Mouse (Mus musculus) hindbrain, embryonic 14.5 days (tissue): Measurements from ENCODE around the gene Rbfox2. TPM values are rescaled to one million over a fixed set of nuclear protein-coding genes. Genes with fewer than 3 reads are reported as not detected.

Experiments used
- ATAC-seq: fragments of 200-750 bp; cut with Nextera tagmentation; 2 replicates; pipeline ENCODE4 v1.8.0; 2017; ENCODE audit warnings: moderate number of reproducible peaks, mild to moderate bottlenecking, moderate TSS enrichment, moderate library complexity; ENCODE audit not compliant: low FRiP score
- DNase-seq: peaks from one replicate; pipeline ENCODE4 v3.0.0-alpha.2; 2015; ENCODE audit warnings: low spot score
- H3K27ac ChIP-seq: fragments of 300-500 bp; sonication (generic); 2 replicates; pipeline ENCODE4 v1.5.1; 2014; ENCODE audit warnings: mild to moderate bottlenecking, moderate library complexity
- H3K27me3 ChIP-seq: fragments of 300-500 bp; sonication (generic); 2 replicates; pipeline ENCODE4 v1.6.1; 2014; ENCODE audit warnings: mild to moderate bottlenecking, low read length, mixed read lengths; ENCODE audit not compliant: control insufficient read depth, insufficient read depth
- H3K36me3 ChIP-seq: fragments of 300-500 bp; sonication (generic); replicated peaks from 2 replicates; pipeline ENCODE4 v1.6.1; 2014; ENCODE audit not compliant: control insufficient read depth, insufficient read depth
- H3K4me1 ChIP-seq: fragments of 300-500 bp; sonication (generic); replicated peaks from 2 replicates; pipeline ENCODE4 v1.6.1; 2014; ENCODE audit warnings: antibody characterized with exemption, low read length, mixed read lengths; ENCODE audit not compliant: control insufficient read depth, insufficient read depth
- H3K4me2 ChIP-seq: fragments of 300-500 bp; sonication (generic); replicated peaks from 2 replicates; pipeline ENCODE4 v1.6.1; 2014; ENCODE audit warnings: mild to moderate bottlenecking, moderate library complexity
- H3K4me3 ChIP-seq: fragments of 300-500 bp; sonication (generic); replicated peaks from 2 replicates; pipeline ENCODE4 v1.5.1; 2014; ENCODE audit warnings: mild to moderate bottlenecking, low read length
- H3K9ac ChIP-seq: fragments of 300-500 bp; sonication (generic); 2 replicates; pipeline ENCODE4 v1.6.1; 2014
- H3K9me3 ChIP-seq: fragments of 300-500 bp; sonication (generic); 2 replicates; pipeline ENCODE4 v1.6.1; 2016; ENCODE audit warnings: low read length; ENCODE audit not compliant: control insufficient read depth
- WGBS: fragments of 180-500 bp; shearing (Covaris S2); extraction: QIAGEN DNeasy Blood & Tissue Kit; methylation state at CpG from one replicate; pipeline ENCODE4 v1.1.7; 2014; 5-methylcytosine and 5-hydroxymethylcytosine counted together
- polyA plus RNA-seq: library from polyadenylated mRNA; unstranded; fragments of >200 nt; fragmentation: Nextera tagmentation; extraction: Ambion mirVana; gene quantifications from 2 replicates; pipeline ENCODE4 v1.2.1, GENCODE M21; 2014

Gene Rbfox2
- polyA plus RNA-seq, 1 experiment from 2014 or later, result 154 TPM

GRCm38 (mm10) chr15:77182800-77183199 is 124.0 kb downstream of the Rbfox2 start:
- ATAC-seq, result no peak
- Histone ChIP-seq H3K4me1 (peaks cover 4% of the 10 kb centered on the region; the same call in 1 of the 2 replicates), H3K9ac (no peak overlapping the region), H3K27ac (no peak overlapping the region), H3K9me3 (no peaks in the 10 kb centered on the region), H3K4me2 (no peak overlapping the region), H3K27me3 (no peaks in the 10 kb centered on the region), H3K36me3 (no peaks in the 10 kb centered on the region), H3K4me3 (no peak overlapping the region)
- 68% methylated on average over 5 of the region's 5 CpGs for WGBS
- DNase-seq, result no peak

- no peak overlapping the region for H3K4me3 ChIP-seq
- no peak for ATAC-seq
These were observed 132.8 kb downstream of the Rbfox2 start for GRCm38 (mm10) chr15:77174018-77174417.

DNA sequence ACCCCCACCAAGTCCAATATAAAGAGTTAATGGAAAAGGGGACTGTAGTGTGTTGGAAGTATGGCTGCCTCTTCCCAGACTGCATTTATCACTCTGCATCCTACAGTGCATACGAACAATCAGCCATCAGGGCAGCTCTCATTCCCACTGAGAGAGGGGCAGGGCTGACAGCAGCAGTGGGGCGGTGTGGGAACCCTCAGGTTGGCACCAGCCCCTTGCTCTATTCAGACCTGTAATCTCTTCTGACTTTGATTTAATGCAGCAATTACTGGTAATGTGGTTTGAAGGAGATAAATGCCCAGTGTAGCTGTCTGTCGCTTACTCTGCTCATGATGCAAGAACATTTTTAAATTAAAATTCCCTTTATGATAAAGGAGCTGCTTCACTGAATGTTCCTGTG is 134.4 kb downstream of the Rbfox2 start:
- 31% methylated on average over 3 of the region's 3 CpGs for WGBS
- peaks cover 2% of the 10 kb centered on the region; the same call in 1 of the 2 replicates for H3K4me1 ChIP-seq
- no peak overlapping the region for H3K4me2 ChIP-seq
- no peaks in the 10 kb centered on the region for H3K9me3 ChIP-seq
- no peak overlapping the region for H3K4me3 ChIP-seq
- DNase-seq, result peak; percentile 35
- H3K27me3 ChIP-seq, result no peaks in the 10 kb centered on the region
- ATAC-seq, result peak; percentile 72; the same call in 1 of the 2 replicates
- no peak overlapping the region for H3K9ac ChIP-seq
- H3K27ac ChIP-seq, result no peak overlapping the region
- no peaks in the 10 kb centered on the region for H3K36me3 ChIP-seq

More at GRCm38 (mm10) chr15:77174018-77174417, 132.8 kb downstream of the Rbfox2 start:
- no peak for DNase-seq
- Histone ChIP-seq H3K36me3 (no peaks in the 10 kb centered on the region), H3K9me3 (no peaks in the 10 kb centered on the region), H3K4me1 (peaks cover 2% of the 10 kb centered on the region; the same call in 1 of the 2 replicates), H3K9ac (no peak overlapping the region), H3K27ac (no peak overlapping the region), H3K4me2 (no peak overlapping the region), H3K27me3 (no peaks in the 10 kb centered on the region)
- 85% methylated on average over 5 of the region's 5 CpGs for WGBS

DNA sequence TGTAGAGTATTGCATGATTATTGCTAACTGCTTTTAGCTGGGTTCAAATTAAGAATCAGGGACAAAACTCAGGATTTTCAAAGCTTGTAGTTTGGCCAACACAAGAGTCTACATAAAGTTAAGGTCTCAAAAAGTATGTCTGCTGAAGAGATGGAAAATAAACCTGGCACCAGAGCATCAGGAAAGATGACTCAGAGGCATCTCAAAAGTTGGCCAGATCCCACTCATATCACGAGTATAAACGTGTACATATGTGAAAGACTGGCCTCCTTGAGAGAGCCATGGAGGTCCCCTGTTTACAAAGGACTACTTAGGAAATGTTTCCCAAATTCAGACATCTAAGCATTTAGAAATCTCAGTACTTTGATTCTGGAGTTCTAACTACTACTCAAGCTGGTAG is 138.0 kb downstream of the Rbfox2 start:
- no peaks in the 10 kb centered on the region for H3K9me3 ChIP-seq
- 0 out of 2 replicates have a peak, but pooled peaks cover 2% of the 10 kb centered on the region for H3K4me1 ChIP-seq
- WGBS, result 90% methylated on average over 2 of the region's 2 CpGs
- no peaks in the 10 kb centered on the region for H3K36me3 ChIP-seq
- H3K4me3 ChIP-seq, result no peak overlapping the region
- no peak overlapping the region for H3K27ac ChIP-seq
- no peak overlapping the region for H3K9ac ChIP-seq
- DNase-seq (no peak), ATAC-seq (no peak)
- H3K27me3 ChIP-seq, result no peaks in the 10 kb centered on the region
- H3K4me2 ChIP-seq, result no peak overlapping the region

- Histone ChIP-seq H3K4me3 (no peak overlapping the region), H3K4me2 (no peak overlapping the region), H3K9me3 (no peaks in the 10 kb centered on the region), H3K36me3 (no peaks in the 10 kb centered on the region), H3K27me3 (no peaks in the 10 kb centered on the region), H3K27ac (no peak overlapping the region), H3K4me1 (no peaks in the 10 kb centered on the region), H3K9ac (no peak overlapping the region)
- DNase-seq, result no peak
- no peak for ATAC-seq
- 75% methylated on average over 1 of the region's 1 CpGs for WGBS
These were observed 140.5 kb downstream of the Rbfox2 start for GRCm38 (mm10) chr15:77166225-77166732.

DNA sequence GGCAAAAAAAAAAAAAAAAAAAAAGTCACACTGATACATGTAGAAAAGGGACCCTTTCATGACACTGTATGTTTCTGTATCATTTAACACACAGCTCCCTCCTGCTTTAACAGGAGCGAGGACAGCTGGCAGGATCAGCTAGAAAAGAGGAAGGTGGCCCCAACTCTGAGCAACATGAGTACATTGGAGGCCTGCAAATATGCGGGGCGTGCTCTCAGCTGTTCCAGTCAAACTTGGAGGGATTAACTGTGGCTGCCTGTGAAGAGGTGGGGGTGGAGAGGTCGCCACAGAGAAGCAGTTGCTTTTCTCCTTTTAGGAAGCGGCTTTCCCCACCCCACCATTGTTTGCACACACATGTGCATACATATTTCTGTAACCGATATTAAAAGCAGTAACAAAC is 143.5 kb downstream of the Rbfox2 start:
- Histone ChIP-seq H3K4me1 (no peaks in the 10 kb centered on the region), H3K36me3 (no peaks in the 10 kb centered on the region), H3K4me2 (no peak overlapping the region), H3K27me3 (no peaks in the 10 kb centered on the region), H3K4me3 (no peak overlapping the region), H3K9ac (no peak overlapping the region), H3K9me3 (no peaks in the 10 kb centered on the region), H3K27ac (no peak overlapping the region)
- 50% methylated on average over 6 of the region's 6 CpGs for WGBS
- ATAC-seq (no peak), DNase-seq (no peak)

DNA sequence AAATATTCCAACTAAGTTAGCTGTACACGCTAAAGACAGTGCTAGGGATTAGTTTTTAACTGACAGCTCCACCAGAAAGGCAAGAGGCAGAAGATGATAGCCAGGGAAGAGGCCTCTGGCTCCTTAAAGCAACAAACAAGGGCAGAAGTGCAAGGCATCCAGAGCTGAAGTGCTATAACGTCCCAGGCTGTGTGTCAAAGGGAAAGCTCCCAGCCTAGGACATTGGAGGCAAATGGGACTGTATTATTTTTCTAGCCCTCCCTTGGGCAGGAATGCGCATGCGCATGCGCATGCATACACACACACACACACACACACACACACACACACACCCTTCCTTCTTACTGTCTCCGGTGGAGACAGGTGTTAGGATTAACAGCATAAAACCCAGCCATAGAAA is 143.9 kb downstream of the Rbfox2 start:
- DNase-seq (no peak), ATAC-seq (no peak)
- Histone ChIP-seq H3K4me3 (no peak overlapping the region), H3K27me3 (no peaks in the 10 kb centered on the region), H3K9ac (no peak overlapping the region), H3K36me3 (no peaks in the 10 kb centered on the region), H3K4me2 (no peak overlapping the region), H3K4me1 (no peaks in the 10 kb centered on the region), H3K27ac (no peak overlapping the region), H3K9me3 (no peaks in the 10 kb centered on the region)
- 75% methylated on average over 6 of the region's 6 CpGs for WGBS

GRCm38 (mm10) chr15:77161382-77161781 is 145.4 kb downstream of the Rbfox2 start:
- DNase-seq (no peak), ATAC-seq (no peak)
- Histone ChIP-seq H3K4me3 (no peak overlapping the region), H3K4me1 (peaks cover 9% of the 10 kb centered on the region; the same call in 1 of the 2 replicates), H3K36me3 (no peaks in the 10 kb centered on the region), H3K9ac (no peak overlapping the region), H3K27me3 (no peaks in the 10 kb centered on the region), H3K9me3 (no peaks in the 10 kb centered on the region), H3K27ac (no peak overlapping the region), H3K4me2 (no peak overlapping the region)
- 80% methylated on average over 5 of the region's 5 CpGs for WGBS

- H3K27me3 ChIP-seq, result no peaks in the 10 kb centered on the region
- ATAC-seq (no peak), DNase-seq (no peak)
- H3K36me3 ChIP-seq, result no peaks in the 10 kb centered on the region
- peaks cover 12% of the 10 kb centered on the region; the same call in 1 of the 2 replicates for H3K4me1 ChIP-seq
- no peak overlapping the region for H3K4me2 ChIP-seq
- WGBS, result 90% methylated on average over 4 of the region's 4 CpGs
- H3K4me3 ChIP-seq, result no peak overlapping the region
- H3K9ac ChIP-seq, result no peak overlapping the region
- no peak overlapping the region for H3K27ac ChIP-seq
- no peaks in the 10 kb centered on the region for H3K9me3 ChIP-seq
These were observed 146.0 kb downstream of the Rbfox2 start for GRCm38 (mm10) chr15:77160848-77161247.

- Histone ChIP-seq H3K27me3 (no peaks in the 10 kb centered on the region), H3K4me1 (peaks cover 17% of the 10 kb centered on the region; the same call in 1 of the 2 replicates), H3K4me3 (no peak overlapping the region), H3K36me3 (no peaks in the 10 kb centered on the region), H3K9me3 (no peaks in the 10 kb centered on the region), H3K9ac (no peak overlapping the region), H3K4me2 (no peak overlapping the region), H3K27ac (peak overlapping the region; percentile 58; the same call in 1 of the 2 replicates)
- DNase-seq, result peak; percentile 69
- WGBS, result 45% methylated on average over 3 of the region's 3 CpGs
- no peak for ATAC-seq
These were observed 150.3 kb downstream of the Rbfox2 start for GRCm38 (mm10) chr15:77156525-77156924.
